Mouse (Mus musculus) gastrocnemius, adult 8-10 months (tissue): ENCODE results near the gene Gm4491. TPM values are rescaled to one million over a fixed set of nuclear protein-coding genes. Genes with fewer than 3 reads are reported as not detected.
A peak's percentile ranks its signal among the peaks of the same experiment; 100 is the strongest.

Experiments
- DNase-seq, 2 experiments: peaks; one replicate each; pipeline ENCODE4 v3.0.0; 2022; ENCODE audit warnings: low spot score in 2 of 2
- total RNA-seq, 4 experiments: library from RNA; stranded (reverse); gene quantifications; 2 replicates each; pipeline ENCODE4 v1.2.4; 2022

Gm4491 gene
- not detected for total RNA-seq

DNA sequence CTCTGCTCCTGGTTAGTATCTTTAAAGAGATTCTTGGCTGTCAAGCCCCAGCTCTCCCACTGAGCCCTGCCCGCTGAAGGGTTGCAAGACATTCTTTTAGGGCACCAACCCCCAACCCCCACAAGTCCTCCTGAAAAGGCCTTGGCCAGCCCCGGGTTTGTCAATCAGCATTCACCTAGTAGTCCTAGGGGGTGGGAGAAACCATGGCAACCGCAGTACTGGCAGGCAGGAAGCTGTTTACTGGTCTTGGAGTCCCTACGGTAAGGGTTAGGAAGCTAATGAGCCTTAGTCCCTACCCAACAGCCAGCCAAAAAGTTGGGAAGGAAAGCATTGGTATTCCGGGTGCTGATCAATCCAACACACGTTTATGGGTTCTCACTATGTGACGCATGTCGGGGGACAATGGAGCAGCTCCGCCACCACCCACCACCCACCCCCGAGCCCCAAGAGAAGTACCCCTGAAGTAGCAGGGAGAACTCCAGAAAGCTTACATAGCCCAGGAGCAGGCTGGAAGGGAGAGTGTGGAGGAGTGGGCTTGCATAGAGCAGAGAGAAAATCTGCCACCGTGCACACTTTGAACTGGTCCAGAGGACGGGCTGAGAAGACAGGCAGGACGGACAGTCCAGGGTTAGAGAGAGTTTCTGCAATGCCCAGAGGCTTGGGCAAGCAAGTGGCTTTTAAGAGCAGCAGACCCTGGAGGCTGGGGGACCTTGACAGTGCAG is at the start of gene Gm4491:
Gene Gm4491, minus strand, starts transcription at position 61 of the 722 bp plus-strand sequence.
- no peak for DNase-seq

GRCm38 (mm10) chr14:57161833-57162232 is 46.1 kb upstream of the Gm4491 start:
- no peak for DNase-seq

- DNase-seq: peak; percentile 29 to 60
Observed at GRCm38 (mm10) chr14:57161201-57161600, 45.5 kb upstream of the Gm4491 start.

GRCm38 (mm10) chr14:57154916-57155315 is 39.2 kb upstream of the Gm4491 start:
- DNase-seq: no peak

GRCm38 (mm10) chr14:57145741-57146140 is 30.1 kb upstream of the Gm4491 start:
- no peak for DNase-seq

DNA sequence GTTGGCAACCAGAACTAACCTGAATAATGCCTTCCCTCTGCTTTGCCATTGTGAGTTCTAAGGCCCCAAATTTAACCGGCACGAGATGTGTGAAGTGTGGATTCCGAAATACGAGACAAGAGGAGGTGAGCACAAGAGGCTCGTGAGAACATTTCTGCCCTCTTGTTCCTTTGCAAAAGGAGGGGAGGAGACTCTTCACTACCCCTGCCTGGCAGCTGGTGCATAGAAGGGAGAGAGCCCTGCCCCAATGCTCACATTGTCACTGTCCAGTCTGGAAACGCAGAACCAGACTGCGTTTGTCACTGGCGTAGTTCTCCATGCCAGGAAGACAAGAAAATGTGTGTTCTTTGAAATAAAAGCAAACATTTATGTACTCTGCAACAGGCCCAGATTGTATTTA is 19.6 kb upstream of the Gm4491 start:
- no peak for DNase-seq

DNA sequence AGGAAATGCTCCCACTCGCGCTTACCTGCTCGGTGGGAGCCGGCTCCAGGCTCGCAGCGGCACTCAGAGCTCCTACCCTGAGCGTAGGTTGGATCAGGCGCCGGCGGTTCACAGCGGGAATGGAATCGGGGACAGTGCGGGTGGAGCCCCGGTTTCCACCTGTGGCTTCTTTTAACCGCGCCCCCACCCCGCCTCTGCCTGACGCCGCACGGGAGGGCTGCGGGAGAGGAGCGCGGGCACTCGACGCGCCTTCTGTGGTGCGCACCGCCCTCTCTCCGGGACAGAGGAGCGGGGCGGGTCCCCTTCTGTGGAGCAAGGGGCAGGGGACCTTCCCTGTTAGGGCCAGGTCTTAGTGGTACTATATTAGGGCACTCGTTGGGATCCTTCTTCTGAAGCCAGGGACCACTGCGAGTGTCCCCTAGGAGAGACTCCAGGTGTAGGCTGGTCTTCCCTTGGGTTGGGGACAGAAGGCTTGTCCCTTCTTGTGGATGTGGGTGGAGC is 17.5 kb upstream of the Gm4491 start, which contains the start of gene Gjb6:
Gene Gjb6, minus strand, starts transcription at position 451 of the 501 bp plus-strand sequence.
- DNase-seq: no peak

GRCm38 (mm10) chr14:57127383-57127782 is 11.7 kb upstream of the Gm4491 start:
- no peak for DNase-seq

- DNase-seq: no peak
Observed at GRCm38 (mm10) chr14:57122295-57122694, 6.6 kb upstream of the Gm4491 start.

DNA sequence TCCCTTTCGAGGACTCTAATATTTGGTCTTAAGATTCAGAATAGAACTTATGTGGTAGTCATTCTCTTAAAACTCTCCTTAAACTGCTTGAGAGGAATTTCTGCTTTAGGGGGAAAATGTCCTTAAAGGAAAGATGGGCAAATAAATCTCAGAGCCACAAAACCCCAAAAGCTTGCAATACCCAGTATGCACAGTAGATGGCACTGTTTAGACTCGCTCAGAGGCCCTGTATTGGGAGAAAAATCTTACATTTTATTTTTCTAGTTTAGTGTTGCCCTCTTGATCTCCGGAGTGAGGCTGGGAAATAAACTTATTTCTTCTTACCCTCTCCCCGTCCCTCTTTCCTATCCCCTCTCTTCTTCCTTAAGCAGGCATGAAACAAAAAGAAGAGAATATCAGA is 6.5 kb downstream of the Gm4491 start:
- no peak for DNase-seq

GRCm38 (mm10) chr14:57107916-57108315 is 7.8 kb downstream of the Gm4491 start:
- DNase-seq: no peak

DNA sequence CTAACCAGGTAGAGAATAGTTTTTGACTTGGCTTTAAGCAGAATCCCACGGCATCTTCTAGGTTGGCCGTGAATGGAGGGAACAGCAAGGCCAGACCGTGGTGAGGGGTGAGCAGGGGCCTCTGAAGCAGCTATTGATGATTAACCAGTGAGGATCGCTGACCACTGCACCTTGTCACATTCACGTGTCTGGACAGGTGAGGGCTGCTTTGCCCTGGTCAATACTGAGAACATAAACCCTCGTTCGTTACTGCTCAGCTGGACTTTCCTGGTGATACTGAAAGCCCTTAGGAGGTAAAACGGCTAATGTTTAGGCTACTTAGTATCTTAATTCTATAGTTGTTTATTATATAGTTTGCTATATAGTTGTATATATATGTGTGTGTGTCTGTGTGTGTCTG is 8.6 kb downstream of the Gm4491 start:
- DNase-seq: no peak

GRCm38 (mm10) chr14:57105721-57106120 is 10.0 kb downstream of the Gm4491 start:
- DNase-seq: no peak

- no peak for DNase-seq
Observed at GRCm38 (mm10) chr14:57105111-57105510, 10.6 kb downstream of the Gm4491 start.

- DNase-seq: no peak
Observed at GRCm38 (mm10) chr14:57104106-57105023, 11.3 kb downstream of the Gm4491 start, which contains the start of gene Gjb2. Gene Gjb2 (minus strand): TSS chr14:57104702.

DNA sequence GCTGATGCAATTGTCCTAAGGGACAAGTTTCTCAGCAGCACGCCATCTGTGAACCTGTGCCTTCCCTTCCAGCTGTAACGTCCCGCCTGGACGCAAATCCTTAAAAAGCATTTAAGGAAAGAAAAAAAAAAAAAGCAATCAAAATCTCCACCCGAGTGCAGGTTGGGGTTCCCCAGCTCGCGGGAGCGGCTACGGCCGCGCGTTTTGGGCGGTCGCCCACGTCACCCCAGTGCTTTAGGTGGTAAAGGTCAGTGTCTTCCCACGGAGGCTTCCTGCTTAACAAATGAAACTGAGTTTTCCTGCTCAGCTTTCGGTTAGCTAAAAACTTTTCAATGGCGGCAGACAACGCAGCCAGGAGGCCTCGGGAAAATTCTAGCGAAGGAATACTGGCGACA is 12.0 kb downstream of the Gm4491 start:
- DNase-seq: no peak

GRCm38 (mm10) chr14:57103121-57103520 is 12.6 kb downstream of the Gm4491 start:
- no peak for DNase-seq

DNA sequence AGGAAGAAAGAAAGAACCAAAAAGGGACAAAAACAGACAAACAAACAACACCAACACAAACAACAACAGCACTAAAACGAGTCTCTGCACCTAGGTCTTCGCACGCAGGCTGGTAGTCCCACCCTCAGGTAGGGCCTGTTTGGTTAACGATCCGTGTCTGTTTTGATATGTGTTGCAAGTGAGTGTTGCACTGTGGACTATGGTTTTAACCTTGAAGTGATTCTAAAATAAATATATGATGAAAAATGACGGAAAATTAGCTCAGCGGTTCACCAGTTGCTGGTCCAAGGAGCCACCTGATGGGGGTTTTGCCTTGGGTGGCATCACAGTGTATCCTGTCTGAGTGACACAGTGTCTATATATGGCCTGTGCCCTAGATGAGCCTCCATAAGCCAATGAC is 14.1 kb downstream of the Gm4491 start:
- no peak for DNase-seq

GRCm38 (mm10) chr14:57095855-57096254 is 19.8 kb downstream of the Gm4491 start:
- no peak for DNase-seq

GRCm38 (mm10) chr14:57093029-57093428 is 22.7 kb downstream of the Gm4491 start:
- DNase-seq: no peak

GRCm38 (mm10) chr14:57090001-57090400 is 25.7 kb downstream of the Gm4491 start:
- no peak for DNase-seq

GRCm38 (mm10) chr14:57089107-57089506 is 26.6 kb downstream of the Gm4491 start:
- no peak for DNase-seq
